Mouse (Mus musculus): ENCODE measurements around the gene Chd5. TPM values are rescaled to one million over a fixed set of nuclear protein-coding genes. Genes with fewer than 3 reads are reported as not detected.

The Chd5 gene
- polyA plus RNA-seq, 1 experiment: 0.56 TPM

- no peak for DNase-seq (ENCODE audit: low read depth, low spot score)
- WGBS: 5% methylated on average over 43 of the region's 43 CpGs
Observed at GRCm38 (mm10) chr4:152315498-152316213, 22.8 kb upstream of the Chd5 start.

GRCm38 (mm10) chr4:152317631-152318033 is 20.8 kb upstream of the Chd5 start:
- no peak for DNase-seq (ENCODE audit: low read depth, low spot score)
- WGBS: 68% methylated on average over 6 of the region's 6 CpGs

GRCm38 (mm10) chr4:152318517-152319234 is 19.8 kb upstream of the Chd5 start, which contains the start of gene Rnf207:
Gene Rnf207 (minus strand): TSS chr4:152318993.
- no peak for DNase-seq (ENCODE audit: low read depth, low spot score)
- WGBS: 2% methylated on average over 26 of the region's 26 CpGs

GRCm38 (mm10) chr4:152321464-152321863 is 17.0 kb upstream of the Chd5 start:
- no peak for DNase-seq (ENCODE audit: low read depth, low spot score)
- WGBS: 53% methylated on average over 5 of the region's 5 CpGs

- 48% methylated on average over 16 of the region's 16 CpGs for WGBS
Observed at GRCm38 (mm10) chr4:152324641-152325562, 13.5 kb upstream of the Chd5 start.

GRCm38 (mm10) chr4:152325574-152326411 is 12.7 kb upstream of the Chd5 start, which contains the start of gene Rpl22:
Gene Rpl22 (plus strand): TSS chr4:152325742.
- WGBS: under 1% methylated on average over 70 of the region's 70 CpGs

More at GRCm38 (mm10) chr4:152324641-152325562, 13.5 kb upstream of the Chd5 start:
- DNase-seq (ENCODE audit: low read depth, low spot score): no peak

GRCm38 (mm10) chr4:152326543-152326942 is 11.9 kb upstream of the Chd5 start:
- DNase-seq (ENCODE audit: low read depth, low spot score): no peak
- 1% methylated on average over 11 of the region's 11 CpGs for WGBS

More at GRCm38 (mm10) chr4:152325574-152326411, 12.7 kb upstream of the Chd5 start, which contains the start of gene Rpl22:
- DNase-seq (ENCODE audit: low read depth, low spot score): peak; percentile 91

GRCm38 (mm10) chr4:152328691-152329090 is 9.8 kb upstream of the Chd5 start:
- WGBS: 75% methylated on average over 6 of the region's 6 CpGs
- no peak for DNase-seq (ENCODE audit: low read depth, low spot score)

- 29% methylated on average over 2 of the region's 2 CpGs for WGBS
Observed at GRCm38 (mm10) chr4:152332952-152333351, 5.5 kb upstream of the Chd5 start.

GRCm38 (mm10) chr4:152333587-152333986 is 4.9 kb upstream of the Chd5 start:
- 95% methylated on average over 12 of the region's 12 CpGs for WGBS
- no peak for DNase-seq (ENCODE audit: low read depth, low spot score)

More at GRCm38 (mm10) chr4:152332952-152333351, 5.5 kb upstream of the Chd5 start:
- DNase-seq (ENCODE audit: low read depth, low spot score): no peak

GRCm38 (mm10) chr4:152337772-152338171 is 679 bp upstream of the Chd5 start:
- WGBS: 40% methylated on average over 6 of the region's 6 CpGs
- DNase-seq (ENCODE audit: low read depth, low spot score): no peak

GRCm38 (mm10) chr4:152339293-152339790 is 891 bp downstream of the Chd5 start:
- no peak for DNase-seq (ENCODE audit: low read depth, low spot score)
- 6% methylated on average over 26 of the region's 26 CpGs for WGBS

- 40% methylated on average over 15 of the region's 15 CpGs for WGBS
- no peak for DNase-seq (ENCODE audit: low read depth, low spot score)
Observed at GRCm38 (mm10) chr4:152340584-152341284, 2.3 kb downstream of the Chd5 start.

GRCm38 (mm10) chr4:152343296-152343695 is 4.8 kb downstream of the Chd5 start:
- DNase-seq (ENCODE audit: low read depth, low spot score): no peak
- WGBS: 6% methylated on average over 5 of the region's 5 CpGs

- 30% methylated on average over 7 of the region's 7 CpGs for WGBS
- DNase-seq (ENCODE audit: low read depth, low spot score): no peak
Observed at GRCm38 (mm10) chr4:152344651-152345050, 6.2 kb downstream of the Chd5 start.

GRCm38 (mm10) chr4:152345120-152345889 is 6.9 kb downstream of the Chd5 start:
- WGBS: 27% methylated on average over 7 of the region's 7 CpGs
- no peak for DNase-seq (ENCODE audit: low read depth, low spot score)

- DNase-seq (ENCODE audit: low read depth, low spot score): no peak
- WGBS: 7% methylated on average over 17 of the region's 17 CpGs
Observed at GRCm38 (mm10) chr4:152349837-152350381, 11.5 kb downstream of the Chd5 start.

All from large intestine, adult 2 months (tissue).